Mouse (Mus musculus): ENCODE results near the gene Ripor3.
A peak's percentile ranks its signal among the peaks of the same experiment; 100 is the strongest.

Ripor3 gene

GRCm38 (mm10) chr2:168026467-168026866, 16.0 kb upstream of the Ripor3 start:
- DNase-seq: no peak

GRCm38 (mm10) chr2:168025882-168026281, 15.5 kb upstream of the Ripor3 start:
- no peak for DNase-seq

GRCm38 (mm10) chr2:168025174-168025573, 14.8 kb upstream of the Ripor3 start:
- peak; percentile 50 for DNase-seq

- no peak for DNase-seq
These were observed 13.5 kb upstream of the Ripor3 start for GRCm38 (mm10) chr2:168023763-168024402.

GRCm38 (mm10) chr2:168019201-168019715, 8.8 kb upstream of the Ripor3 start:
- DNase-seq: peak; percentile 40

- DNase-seq: peak; percentile 82
These were observed 6.6 kb upstream of the Ripor3 start for GRCm38 (mm10) chr2:168016951-168017391.

GRCm38 (mm10) chr2:168010893-168011292, 475 bp upstream of the Ripor3 start:
- no peak for DNase-seq

- DNase-seq: no peak
These were observed 2.3 kb downstream of the Ripor3 start for GRCm38 (mm10) chr2:168008132-168008531.

- DNase-seq: peak; percentile 68
These were observed 3.9 kb downstream of the Ripor3 start for GRCm38 (mm10) chr2:168006489-168006888.

- peak; percentile 61 for DNase-seq
These were observed 4.8 kb downstream of the Ripor3 start for GRCm38 (mm10) chr2:168005616-168006015.

- peak; percentile 73 for DNase-seq
These were observed 5.4 kb downstream of the Ripor3 start for GRCm38 (mm10) chr2:168005005-168005404.

- DNase-seq: no peak
These were observed 6.0 kb downstream of the Ripor3 start for GRCm38 (mm10) chr2:168004369-168004768.

- DNase-seq: peak; percentile 85
These were observed 7.0 kb downstream of the Ripor3 start for GRCm38 (mm10) chr2:168003431-168003830.

- no peak for DNase-seq
These were observed 7.5 kb downstream of the Ripor3 start for GRCm38 (mm10) chr2:168002884-168003283.

- no peak for DNase-seq
These were observed 8.2 kb downstream of the Ripor3 start for GRCm38 (mm10) chr2:168002188-168002587.

- DNase-seq: no peak
These were observed 11.2 kb downstream of the Ripor3 start for GRCm38 (mm10) chr2:167999145-167999743.

GRCm38 (mm10) chr2:167997562-167997961, 12.9 kb downstream of the Ripor3 start:
- DNase-seq: no peak

GRCm38 (mm10) chr2:167996672-167997215, 13.7 kb downstream of the Ripor3 start:
- DNase-seq: no peak

GRCm38 (mm10) chr2:167995870-167996635, 14.4 kb downstream of the Ripor3 start:
- DNase-seq: no peak

- no peak for DNase-seq
These were observed 17.2 kb downstream of the Ripor3 start for GRCm38 (mm10) chr2:167993260-167993659.

GRCm38 (mm10) chr2:167989310-167989709, 21.1 kb downstream of the Ripor3 start:
- no peak for DNase-seq

GRCm38 (mm10) chr2:167987640-167988039, 22.8 kb downstream of the Ripor3 start:
- no peak for DNase-seq

GRCm38 (mm10) chr2:167986762-167987161, 23.7 kb downstream of the Ripor3 start:
- peak; percentile 50 for DNase-seq

Data from kidney, adult 9 months (tissue).